Mouse (Mus musculus): ENCODE measurements at regions not wholly inside any gene's neighbourhood (a gene's known extent, or its start where the extent isn't known, plus 50 kb on each side); places are given as distances from the start of the nearest gene placed in this dataset.

GRCm38 (mm10) chr7:129689464-129689863 is 97.8 kb downstream of the Wdr11 start:
- 95% methylated on average over 3 of the region's 3 CpGs for WGBS
- ATAC-seq, result no peak
- H3K27ac ChIP-seq (ENCODE audit: low read length), result no peak overlapping the region

GRCm38 (mm10) chr7:129690868-129691267 is 99.2 kb downstream of the Wdr11 start:
- 94% methylated on average over 6 of the region's 6 CpGs for WGBS
- Histone ChIP-seq H3K4me2 (ENCODE audit: low read length) (no peak overlapping the region), H3K4me1 (ENCODE audit: control insufficient read depth, insufficient read depth, low read length) (no peaks in the 10 kb centered on the region), H3K9ac (ENCODE audit: low read depth, low read length) (no peak overlapping the region), H3K4me3 (ENCODE audit: low read depth, low read length) (no peak overlapping the region), H3K9me3 (replicated peaks; ENCODE audit: control insufficient read depth, low read length, poor library complexity, severe bottlenecking) (no peaks in the 10 kb centered on the region), H3K27ac (ENCODE audit: low read length) (no peak overlapping the region), H3K27me3 (ENCODE audit: control insufficient read depth, insufficient read depth, low read depth, low read length) (no peaks in the 10 kb centered on the region), H3K36me3 (ENCODE audit: control insufficient read depth, insufficient read depth, low read length) (no peaks in the 10 kb centered on the region)
- no peak for ATAC-seq

More at GRCm38 (mm10) chr7:129689464-129689863, 97.8 kb downstream of the Wdr11 start:
- no peaks in the 10 kb centered on the region for H3K9me3 ChIP-seq (replicated peaks; ENCODE audit: control insufficient read depth, low read length, poor library complexity, severe bottlenecking)
- H3K4me3 ChIP-seq (ENCODE audit: low read depth, low read length), result no peak overlapping the region
- H3K4me2 ChIP-seq (ENCODE audit: low read length), result no peak overlapping the region
- no peaks in the 10 kb centered on the region for H3K27me3 ChIP-seq (ENCODE audit: control insufficient read depth, insufficient read depth, low read depth, low read length)
- H3K9ac ChIP-seq (ENCODE audit: low read depth, low read length), result no peak overlapping the region
- no peaks in the 10 kb centered on the region for H3K36me3 ChIP-seq (ENCODE audit: control insufficient read depth, insufficient read depth, low read length)
- H3K4me1 ChIP-seq (ENCODE audit: control insufficient read depth, insufficient read depth, low read length), result no peaks in the 10 kb centered on the region

GRCm38 (mm10) chr7:129691619-129692071 is 100.0 kb downstream of the Wdr11 start:
- WGBS, result 32% methylated on average over 3 of the region's 3 CpGs
- no peaks in the 10 kb centered on the region for H3K36me3 ChIP-seq (ENCODE audit: control insufficient read depth, insufficient read depth, low read length)
- no peak overlapping the region for H3K9ac ChIP-seq (ENCODE audit: low read depth, low read length)
- H3K4me1 ChIP-seq (ENCODE audit: control insufficient read depth, insufficient read depth, low read length), result no peaks in the 10 kb centered on the region
- H3K27me3 ChIP-seq (ENCODE audit: control insufficient read depth, insufficient read depth, low read depth, low read length), result no peaks in the 10 kb centered on the region
- H3K9me3 ChIP-seq (replicated peaks; ENCODE audit: control insufficient read depth, low read length, poor library complexity, severe bottlenecking), result no peaks in the 10 kb centered on the region
- H3K4me3 ChIP-seq (ENCODE audit: low read depth, low read length), result no peak overlapping the region
- no peak overlapping the region for H3K27ac ChIP-seq (ENCODE audit: low read length)
- ATAC-seq, result no peak
- no peak overlapping the region for H3K4me2 ChIP-seq (ENCODE audit: low read length)

DNA sequence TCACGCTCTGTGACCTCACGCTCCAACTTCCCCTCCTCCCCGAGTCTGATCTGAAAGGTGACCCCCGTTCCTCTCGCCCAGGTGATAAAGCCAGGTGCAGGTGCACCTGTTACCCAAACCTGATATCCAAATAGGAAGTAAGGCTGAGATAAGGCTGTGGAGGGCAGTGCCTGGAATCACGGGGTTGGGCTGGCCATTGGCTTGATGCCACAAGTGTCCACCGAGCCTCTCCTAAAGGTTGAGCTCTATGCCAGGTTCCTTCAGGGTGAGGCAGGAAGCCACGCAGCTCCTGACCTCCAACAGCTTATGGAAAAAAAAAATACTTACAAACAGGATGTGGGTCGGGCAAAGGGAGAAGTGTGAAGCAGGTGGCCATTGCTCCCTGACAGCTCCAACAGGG is 102.0 kb downstream of the Wdr11 start:
- Histone ChIP-seq H3K27me3 (ENCODE audit: control insufficient read depth, insufficient read depth, low read depth, low read length) (no peaks in the 10 kb centered on the region), H3K36me3 (ENCODE audit: control insufficient read depth, insufficient read depth, low read length) (no peaks in the 10 kb centered on the region), H3K9me3 (replicated peaks; ENCODE audit: control insufficient read depth, low read length, poor library complexity, severe bottlenecking) (no peaks in the 10 kb centered on the region), H3K4me2 (ENCODE audit: low read length) (no peak overlapping the region), H3K4me1 (ENCODE audit: control insufficient read depth, insufficient read depth, low read length) (no peaks in the 10 kb centered on the region), H3K27ac (ENCODE audit: low read length) (no peak overlapping the region), H3K9ac (ENCODE audit: low read depth, low read length) (no peak overlapping the region), H3K4me3 (ENCODE audit: low read depth, low read length) (no peak overlapping the region)
- WGBS, result 94% methylated on average over 9 of the region's 9 CpGs
- ATAC-seq, result no peak

- Histone ChIP-seq H3K4me1 (ENCODE audit: control insufficient read depth, insufficient read depth, low read length) (no peaks in the 10 kb centered on the region), H3K9me3 (replicated peaks; ENCODE audit: control insufficient read depth, low read length, poor library complexity, severe bottlenecking) (no peaks in the 10 kb centered on the region), H3K27ac (ENCODE audit: low read length) (no peak overlapping the region), H3K27me3 (ENCODE audit: control insufficient read depth, insufficient read depth, low read depth, low read length) (no peaks in the 10 kb centered on the region), H3K36me3 (ENCODE audit: control insufficient read depth, insufficient read depth, low read length) (no peaks in the 10 kb centered on the region), H3K4me2 (ENCODE audit: low read length) (no peak overlapping the region), H3K4me3 (ENCODE audit: low read depth, low read length) (no peak overlapping the region), H3K9ac (ENCODE audit: low read depth, low read length) (no peak overlapping the region)
- ATAC-seq, result no peak
Measured at GRCm38 (mm10) chr7:129694168-129694567, 102.5 kb downstream of the Wdr11 start.

- ATAC-seq, result no peak
- no peak overlapping the region for H3K27ac ChIP-seq (ENCODE audit: low read length)
- H3K4me2 ChIP-seq (ENCODE audit: low read length), result no peak overlapping the region
- no peak overlapping the region for H3K9ac ChIP-seq (ENCODE audit: low read depth, low read length)
- WGBS, result 63% methylated on average over 5 of the region's 5 CpGs
- H3K4me1 ChIP-seq (ENCODE audit: control insufficient read depth, insufficient read depth, low read length), result no peaks in the 10 kb centered on the region
- H3K27me3 ChIP-seq (ENCODE audit: control insufficient read depth, insufficient read depth, low read depth, low read length), result no peaks in the 10 kb centered on the region
- H3K9me3 ChIP-seq (replicated peaks; ENCODE audit: control insufficient read depth, low read length, poor library complexity, severe bottlenecking), result no peaks in the 10 kb centered on the region
- no peaks in the 10 kb centered on the region for H3K36me3 ChIP-seq (ENCODE audit: control insufficient read depth, insufficient read depth, low read length)
- no peak overlapping the region for H3K4me3 ChIP-seq (ENCODE audit: low read depth, low read length)
Measured at GRCm38 (mm10) chr7:129699931-129700570, 108.4 kb downstream of the Wdr11 start.

DNA sequence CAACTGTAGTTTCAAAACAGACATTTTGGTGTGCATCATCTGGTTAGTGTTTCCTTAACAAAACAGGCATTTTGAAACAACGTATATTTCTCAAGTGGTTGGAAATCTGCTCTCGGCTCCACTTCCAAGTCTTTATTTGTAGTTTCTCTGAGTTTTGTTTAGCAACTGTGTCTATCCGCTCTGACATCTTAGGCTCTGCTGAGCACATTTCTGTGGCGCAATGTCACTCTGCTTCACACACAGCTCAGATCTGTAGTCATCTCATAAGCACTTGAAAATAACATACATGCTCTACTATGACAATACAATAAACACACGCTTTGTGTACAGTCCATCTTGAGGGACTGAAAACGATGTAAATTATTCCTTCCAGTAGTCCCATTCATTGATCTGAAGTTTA is 135.9 kb downstream of the Wdr11 start:
- Histone ChIP-seq H3K4me3 (ENCODE audit: low read depth, low read length) (no peak overlapping the region), H3K9me3 (replicated peaks; ENCODE audit: control insufficient read depth, low read length, poor library complexity, severe bottlenecking) (no peaks in the 10 kb centered on the region), H3K4me2 (ENCODE audit: low read length) (no peak overlapping the region), H3K36me3 (ENCODE audit: control insufficient read depth, insufficient read depth, low read length) (no peaks in the 10 kb centered on the region), H3K9ac (ENCODE audit: low read depth, low read length) (no peak overlapping the region), H3K27me3 (ENCODE audit: control insufficient read depth, insufficient read depth, low read depth, low read length) (no peaks in the 10 kb centered on the region), H3K27ac (ENCODE audit: low read length) (no peak overlapping the region), H3K4me1 (ENCODE audit: control insufficient read depth, insufficient read depth, low read length) (no peaks in the 10 kb centered on the region)
- no peak for ATAC-seq
- 87% methylated on average over 6 of the region's 6 CpGs for WGBS

- H3K4me2 ChIP-seq (ENCODE audit: low read length), result no peak overlapping the region
- 77% methylated on average over 11 of the region's 11 CpGs for WGBS
- no peaks in the 10 kb centered on the region for H3K27me3 ChIP-seq (ENCODE audit: control insufficient read depth, insufficient read depth, low read depth, low read length)
- no peak overlapping the region for H3K27ac ChIP-seq (ENCODE audit: low read length)
- no peak overlapping the region for H3K9ac ChIP-seq (ENCODE audit: low read depth, low read length)
- H3K4me3 ChIP-seq (ENCODE audit: low read depth, low read length), result no peak overlapping the region
- H3K4me1 ChIP-seq (ENCODE audit: control insufficient read depth, insufficient read depth, low read length), result no peaks in the 10 kb centered on the region
- no peaks in the 10 kb centered on the region for H3K36me3 ChIP-seq (ENCODE audit: control insufficient read depth, insufficient read depth, low read length)
- no peaks in the 10 kb centered on the region for H3K9me3 ChIP-seq (replicated peaks; ENCODE audit: control insufficient read depth, low read length, poor library complexity, severe bottlenecking)
- no peak for ATAC-seq
Measured at GRCm38 (mm10) chr7:129729709-129730238, 138.1 kb downstream of the Wdr11 start.

DNA sequence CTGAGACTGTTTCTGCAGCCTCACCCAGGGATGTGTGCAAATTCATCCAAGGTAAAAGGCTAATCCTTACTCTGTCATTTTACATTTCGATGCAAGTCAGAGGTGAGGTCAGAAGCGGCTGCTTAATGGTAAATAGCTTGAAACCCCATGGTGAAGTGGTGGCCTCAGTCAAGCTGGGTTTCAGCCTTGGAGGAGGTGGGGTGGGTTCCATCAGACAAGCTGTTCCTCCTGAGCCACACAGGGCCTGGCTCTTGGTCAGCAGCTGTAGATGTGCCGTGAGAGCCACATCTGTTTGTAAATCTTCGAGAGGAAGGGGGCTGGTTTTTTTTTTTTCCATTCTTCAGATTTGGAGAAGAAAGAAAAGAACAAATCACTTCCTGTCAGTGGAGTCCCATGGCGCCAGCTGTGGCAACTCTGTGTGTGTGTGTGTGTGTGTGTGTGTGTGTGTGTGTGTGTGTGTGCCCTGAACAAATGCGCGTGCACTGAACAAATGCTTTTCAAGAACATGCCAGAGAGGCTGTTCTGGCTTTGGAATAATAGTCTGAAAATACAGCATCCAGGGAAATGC is 139.2 kb downstream of the Wdr11 start:
- H3K27me3 ChIP-seq (ENCODE audit: control insufficient read depth, insufficient read depth, low read depth, low read length), result no peaks in the 10 kb centered on the region
- H3K4me2 ChIP-seq (ENCODE audit: low read length), result no peak overlapping the region
- H3K9me3 ChIP-seq (replicated peaks; ENCODE audit: control insufficient read depth, low read length, poor library complexity, severe bottlenecking), result no peaks in the 10 kb centered on the region
- H3K4me1 ChIP-seq (ENCODE audit: control insufficient read depth, insufficient read depth, low read length), result no peaks in the 10 kb centered on the region
- H3K9ac ChIP-seq (ENCODE audit: low read depth, low read length), result no peak overlapping the region
- no peaks in the 10 kb centered on the region for H3K36me3 ChIP-seq (ENCODE audit: control insufficient read depth, insufficient read depth, low read length)
- no peak overlapping the region for H3K27ac ChIP-seq (ENCODE audit: low read length)
- ATAC-seq, result no peak
- 50% methylated on average over 7 of the region's 7 CpGs for WGBS
- H3K4me3 ChIP-seq (ENCODE audit: low read depth, low read length), result no peak overlapping the region

Data from midbrain, embryonic 16.5 days (tissue).